Mouse (Mus musculus): ENCODE measurements at regions not wholly inside any gene's neighbourhood (a gene's known extent, or its start where the extent isn't known, plus 50 kb on each side); places are given as distances from the start of the nearest gene placed in this dataset.

GRCm38 (mm10) chr13:71174335-71174734 lies 332.7 kb upstream of the Adamts16 start:
- H3K4me1 ChIP-seq: no peaks in the 10 kb centered on the region
- no peak overlapping the region for H3K9ac ChIP-seq
- H3K27me3 ChIP-seq: no peaks in the 10 kb centered on the region
- H3K9me3 ChIP-seq (replicated peaks): no peaks in the 10 kb centered on the region
- H3K36me3 ChIP-seq (ENCODE audit: poor library complexity, severe bottlenecking): no peaks in the 10 kb centered on the region
- H3K4me3 ChIP-seq: no peak overlapping the region
- ATAC-seq: no peak
- H3K4me2 ChIP-seq: no peak overlapping the region
- no peak overlapping the region for H3K27ac ChIP-seq

GRCm38 (mm10) chr13:71166226-71166625 lies 324.6 kb upstream of the Adamts16 start:
- Histone ChIP-seq H3K27ac (no peak overlapping the region), H3K9ac (no peak overlapping the region), H3K9me3 (replicated peaks) (no peaks in the 10 kb centered on the region), H3K36me3 (ENCODE audit: poor library complexity, severe bottlenecking) (no peaks in the 10 kb centered on the region), H3K4me1 (peaks cover 18% of the 10 kb centered on the region), H3K27me3 (peaks cover 22% of the 10 kb centered on the region), H3K4me3 (no peak overlapping the region), H3K4me2 (no peak overlapping the region)
- peak; percentile 26; the same call in 1 of the 2 replicates for ATAC-seq
- WGBS: 14% methylated on average over 3 of the region's 3 CpGs

GRCm38 (mm10) chr13:71165096-71165920 lies 323.7 kb upstream of the Adamts16 start:
- Histone ChIP-seq H3K4me1 (peaks cover 21% of the 10 kb centered on the region), H3K4me3 (no peak overlapping the region), H3K36me3 (ENCODE audit: poor library complexity, severe bottlenecking) (no peaks in the 10 kb centered on the region), H3K27ac (no peak overlapping the region), H3K9ac (no peak overlapping the region), H3K27me3 (peaks cover 29% of the 10 kb centered on the region), H3K4me2 (peak overlapping the region; percentile 30), H3K9me3 (replicated peaks) (no peaks in the 10 kb centered on the region)
- 27% methylated on average over 20 of the region's 20 CpGs for WGBS
- ATAC-seq: peak; percentile 86

- H3K4me2 ChIP-seq: no peak overlapping the region
- H3K4me1 ChIP-seq: peaks cover 21% of the 10 kb centered on the region
- no peak overlapping the region for H3K9ac ChIP-seq
- no peak for ATAC-seq
- peaks cover 35% of the 10 kb centered on the region for H3K27me3 ChIP-seq
- H3K9me3 ChIP-seq (replicated peaks): no peaks in the 10 kb centered on the region
- H3K36me3 ChIP-seq (ENCODE audit: poor library complexity, severe bottlenecking): no peaks in the 10 kb centered on the region
- no peak overlapping the region for H3K27ac ChIP-seq
- H3K4me3 ChIP-seq: no peak overlapping the region
- 93% methylated on average over 2 of the region's 2 CpGs for WGBS
Observed at GRCm38 (mm10) chr13:71164012-71164411, 322.4 kb upstream of the Adamts16 start.

GRCm38 (mm10) chr13:71162952-71163351 lies 321.3 kb upstream of the Adamts16 start:
- Histone ChIP-seq H3K27me3 (peaks cover 35% of the 10 kb centered on the region), H3K36me3 (ENCODE audit: poor library complexity, severe bottlenecking) (no peaks in the 10 kb centered on the region), H3K4me2 (no peak overlapping the region), H3K27ac (no peak overlapping the region), H3K9me3 (replicated peaks) (no peaks in the 10 kb centered on the region), H3K4me1 (peaks cover 31% of the 10 kb centered on the region), H3K4me3 (no peak overlapping the region), H3K9ac (no peak overlapping the region)
- ATAC-seq: no peak
- WGBS: 65% methylated on average over 2 of the region's 2 CpGs

DNA sequence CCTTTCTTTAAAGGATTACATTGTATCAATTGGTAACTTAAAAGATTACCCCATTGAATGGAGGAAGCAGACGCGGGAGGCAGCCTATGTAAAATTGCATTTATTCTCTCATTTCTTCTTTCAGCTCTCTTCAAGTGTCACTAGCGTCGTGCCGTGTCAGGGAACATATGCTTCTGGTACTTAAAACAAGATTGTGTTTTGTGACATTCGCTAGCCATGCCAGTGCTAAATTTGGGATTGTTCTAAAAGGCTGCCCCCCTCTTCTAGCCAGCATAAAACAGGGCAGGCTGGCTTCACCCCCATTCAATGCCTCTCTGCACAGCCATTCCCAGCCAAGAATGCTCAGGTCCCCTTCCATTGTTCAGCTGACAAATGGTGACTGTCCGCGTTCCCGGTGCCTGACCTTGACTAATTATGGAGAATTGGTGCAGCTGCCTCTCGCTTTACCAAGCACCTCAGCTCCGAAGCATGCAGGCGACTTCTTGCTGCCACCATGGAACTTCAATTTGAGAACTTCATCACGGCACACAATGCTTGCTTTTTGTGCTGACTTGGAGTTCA lies 316.8 kb upstream of the Adamts16 start:
- peak; percentile 84 for ATAC-seq
- H3K9me3 ChIP-seq (replicated peaks): no peaks in the 10 kb centered on the region
- H3K27ac ChIP-seq: no peak overlapping the region
- no peaks in the 10 kb centered on the region for H3K36me3 ChIP-seq (ENCODE audit: poor library complexity, severe bottlenecking)
- H3K27me3 ChIP-seq: peaks cover 66% of the 10 kb centered on the region
- peak overlapping the region; percentile 16 for H3K4me3 ChIP-seq
- WGBS: 5% methylated on average over 13 of the region's 13 CpGs
- H3K4me1 ChIP-seq: peaks cover 23% of the 10 kb centered on the region
- peak overlapping the region; percentile 49 for H3K4me2 ChIP-seq
- no peak overlapping the region; the same call in 1 of the 2 replicates for H3K9ac ChIP-seq

GRCm38 (mm10) chr13:71157656-71158299 lies 316.2 kb upstream of the Adamts16 start:
- 16% methylated on average over 14 of the region's 14 CpGs for WGBS
- H3K27me3 ChIP-seq: peaks cover 63% of the 10 kb centered on the region
- peak overlapping the region; percentile 16 for H3K4me3 ChIP-seq
- peak; percentile 30; the same call in 1 of the 2 replicates for ATAC-seq
- peak overlapping the region; percentile 30 for H3K9ac ChIP-seq
- peaks cover 23% of the 10 kb centered on the region for H3K4me1 ChIP-seq
- H3K9me3 ChIP-seq (replicated peaks): no peaks in the 10 kb centered on the region
- peak overlapping the region; percentile 49 for H3K4me2 ChIP-seq
- H3K27ac ChIP-seq: no peak overlapping the region
- no peaks in the 10 kb centered on the region for H3K36me3 ChIP-seq (ENCODE audit: poor library complexity, severe bottlenecking)

DNA sequence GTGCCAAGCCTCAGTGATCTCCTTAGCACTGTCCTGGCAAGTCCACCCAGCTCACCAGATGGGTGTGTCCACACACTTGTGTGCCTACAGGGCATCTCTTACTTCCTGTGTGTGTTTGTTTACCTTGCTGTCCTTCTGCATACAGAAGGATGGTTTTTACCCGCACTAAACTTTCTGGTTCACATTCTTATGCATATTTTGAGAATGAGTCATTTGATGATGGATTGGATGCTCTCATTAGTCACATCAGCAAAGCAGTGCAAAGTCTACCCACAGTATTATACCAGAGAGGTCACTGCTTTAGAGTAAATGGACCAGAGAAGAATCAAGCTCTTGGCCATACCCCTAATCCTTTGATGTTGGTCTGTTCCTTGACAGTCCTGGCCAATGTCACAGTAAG lies 308.5 kb upstream of the Adamts16 start:
- no peak overlapping the region for H3K4me3 ChIP-seq
- H3K4me1 ChIP-seq: peaks cover 24% of the 10 kb centered on the region
- H3K4me2 ChIP-seq: no peak overlapping the region
- peaks cover 66% of the 10 kb centered on the region for H3K27me3 ChIP-seq
- no peak overlapping the region for H3K27ac ChIP-seq
- H3K9me3 ChIP-seq (replicated peaks): no peaks in the 10 kb centered on the region
- no peaks in the 10 kb centered on the region for H3K36me3 ChIP-seq (ENCODE audit: poor library complexity, severe bottlenecking)
- no peak overlapping the region for H3K9ac ChIP-seq
- 66% methylated on average over 1 of the region's 1 CpGs for WGBS
- no peak for ATAC-seq

- peaks cover 24% of the 10 kb centered on the region for H3K4me1 ChIP-seq
- H3K4me3 ChIP-seq: no peak overlapping the region
- H3K36me3 ChIP-seq (ENCODE audit: poor library complexity, severe bottlenecking): no peaks in the 10 kb centered on the region
- ATAC-seq: peak; percentile 41; the same call in 1 of the 2 replicates
- peaks cover 69% of the 10 kb centered on the region for H3K27me3 ChIP-seq
- H3K9me3 ChIP-seq (replicated peaks): no peaks in the 10 kb centered on the region
- no peak overlapping the region for H3K9ac ChIP-seq
- no peak overlapping the region for H3K4me2 ChIP-seq
- WGBS: 16% methylated on average over 5 of the region's 5 CpGs
- H3K27ac ChIP-seq: no peak overlapping the region
Observed at GRCm38 (mm10) chr13:71149303-71149696, 307.7 kb upstream of the Adamts16 start.

DNA sequence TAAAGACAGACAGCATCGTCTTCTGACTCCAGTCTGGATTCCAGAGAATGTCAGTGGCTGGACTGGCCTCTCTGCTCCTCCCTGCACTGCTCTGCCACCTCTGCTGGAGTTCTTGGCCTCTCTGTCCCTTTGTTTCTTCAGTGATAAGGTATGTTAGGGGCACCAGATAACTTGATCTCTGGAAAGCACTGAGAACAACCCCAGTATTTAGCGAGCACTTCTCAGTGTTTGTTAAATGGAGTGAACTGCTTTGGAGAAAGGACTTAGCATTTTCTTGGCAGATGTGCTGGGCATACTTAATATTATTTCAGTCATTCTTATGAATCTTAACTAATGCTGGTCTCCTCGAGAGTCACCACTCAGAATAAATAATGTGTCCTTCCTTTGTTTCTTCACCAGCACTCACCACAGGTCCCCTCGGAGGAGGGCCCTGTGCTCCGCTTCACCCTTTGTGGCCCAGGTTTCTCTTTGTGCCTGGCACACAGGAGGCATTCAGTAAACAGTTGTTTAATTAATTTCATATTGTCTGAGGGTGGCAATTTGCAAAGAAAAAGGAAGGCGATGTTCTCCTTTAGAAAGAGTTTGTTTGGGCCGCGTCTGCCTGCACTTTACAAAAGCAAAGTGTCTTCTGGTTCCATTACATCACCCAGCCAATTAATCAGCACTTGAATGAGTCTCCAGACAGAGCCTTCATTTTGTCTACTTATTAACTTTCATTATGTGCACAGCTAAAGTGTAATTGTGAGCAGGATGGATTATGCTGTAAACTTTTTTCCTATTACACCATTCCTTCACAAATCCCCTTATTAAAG lies 307.1 kb upstream of the Adamts16 start:
- H3K4me2 ChIP-seq: peak overlapping the region; percentile 17
- peaks cover 70% of the 10 kb centered on the region for H3K27me3 ChIP-seq

DNA sequence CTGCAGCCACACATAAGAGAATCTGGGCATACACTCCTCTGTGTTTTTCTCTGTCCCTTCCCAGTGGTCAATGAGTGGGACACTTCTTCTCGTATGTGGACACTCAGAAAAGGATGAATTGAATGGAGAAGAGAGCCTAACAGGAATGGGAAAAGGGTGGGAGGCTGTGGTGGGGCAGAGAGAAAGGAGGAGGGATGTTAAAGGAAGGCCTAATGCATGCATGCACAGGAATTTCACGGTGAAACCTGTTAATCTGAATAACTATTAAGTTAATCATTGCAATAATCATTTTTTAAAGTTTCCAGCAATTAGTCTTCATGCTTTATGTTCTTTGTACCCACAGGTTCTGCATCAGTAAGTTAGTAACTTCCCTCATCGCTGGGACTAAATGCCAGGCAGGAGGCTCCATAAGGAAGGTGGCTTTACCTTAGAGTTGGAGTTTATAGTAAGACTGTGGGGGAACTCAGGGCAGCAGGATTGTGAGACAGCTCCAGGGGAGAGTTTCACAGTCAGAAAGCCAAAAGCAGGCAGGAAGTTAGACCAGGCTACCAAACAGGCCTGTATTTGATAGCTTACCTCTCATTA lies 305.3 kb upstream of the Adamts16 start:
- Histone ChIP-seq H3K4me2 (no peak overlapping the region), H3K27me3 (peaks cover 66% of the 10 kb centered on the region), H3K4me1 (peaks cover 24% of the 10 kb centered on the region), H3K9ac (no peak overlapping the region), H3K36me3 (ENCODE audit: poor library complexity, severe bottlenecking) (no peaks in the 10 kb centered on the region), H3K9me3 (replicated peaks) (no peaks in the 10 kb centered on the region), H3K4me3 (no peak overlapping the region), H3K27ac (no peak overlapping the region)
- no peak for ATAC-seq
- 77% methylated on average over 3 of the region's 3 CpGs for WGBS

More for the DNA sequence above, 307.1 kb upstream of the Adamts16 start:
- no peaks in the 10 kb centered on the region for H3K36me3 ChIP-seq (ENCODE audit: poor library complexity, severe bottlenecking)
- H3K27ac ChIP-seq: peak overlapping the region; percentile 37; the same call in 1 of the 2 replicates
- H3K9me3 ChIP-seq (replicated peaks): no peaks in the 10 kb centered on the region
- ATAC-seq: peak; percentile 86
- H3K9ac ChIP-seq: 0 out of 2 replicates have a peak overlapping the region, but pooled peaks have one; percentile 17
- H3K4me1 ChIP-seq: peaks cover 24% of the 10 kb centered on the region
- WGBS: 5% methylated on average over 8 of the region's 8 CpGs
- H3K4me3 ChIP-seq: no peak overlapping the region
